Mouse (Mus musculus): ENCODE measurements around the gene Ccdc155. TPM values are rescaled to one million over a fixed set of nuclear protein-coding genes. Genes with fewer than 3 reads are reported as not detected.
"Not testable (repeated sequence)": the region's sequence is repeated elsewhere in the genome, so short reads cannot be mapped to it uniquely, and the experiment has no call there.

The Ccdc155 gene
- total RNA-seq, 2 experiments from 2014 or later, result 5.2 to 5.3 TPM

- intact Hi-C loops (cut with DNase I), result no loop called here
- no peak for DNase-seq (ENCODE audit: low spot score in 2 of 2)
Observed at GRCm38 (mm10) chr7:45193406-45193805, 11.3 kb downstream of the Ccdc155 start.

DNA sequence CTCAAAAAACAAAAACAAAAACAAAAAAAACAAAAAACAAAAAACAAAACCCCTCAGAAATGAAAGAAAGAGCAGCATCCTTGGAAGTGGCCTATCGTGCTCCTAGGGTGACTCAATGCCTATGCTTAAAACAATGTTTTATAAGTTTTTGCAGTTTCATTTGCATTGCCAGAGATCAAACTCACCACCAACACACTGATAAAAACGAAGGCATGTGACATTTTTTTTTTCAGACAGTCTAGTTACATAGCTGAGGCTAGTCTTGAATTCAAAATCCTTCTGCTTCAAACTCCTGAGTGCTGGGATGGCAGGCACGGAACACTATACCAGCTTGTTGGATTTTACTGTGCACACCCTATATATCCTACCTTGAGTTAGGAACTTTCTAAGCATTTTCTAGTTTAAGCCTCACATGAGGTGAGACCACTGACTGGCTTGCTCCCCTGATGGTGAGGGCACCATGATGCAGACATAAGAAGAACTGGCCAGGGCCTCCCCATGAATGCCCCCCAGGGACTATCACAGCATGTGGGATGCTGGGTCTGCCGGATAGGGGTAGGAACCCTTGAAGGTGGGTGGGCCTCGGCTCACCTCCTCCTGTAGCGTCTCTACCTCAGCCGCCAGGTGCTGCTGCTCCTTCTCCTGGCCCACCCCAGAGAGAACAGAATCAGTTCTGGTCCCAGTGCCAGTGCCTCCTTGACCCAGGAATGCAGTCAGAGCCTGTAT is 11.9 kb downstream of the Ccdc155 start:
- DNase-seq (ENCODE audit: low spot score in 2 of 2), result no peak
- intact Hi-C loops (cut with DNase I), result no loop called here

DNA sequence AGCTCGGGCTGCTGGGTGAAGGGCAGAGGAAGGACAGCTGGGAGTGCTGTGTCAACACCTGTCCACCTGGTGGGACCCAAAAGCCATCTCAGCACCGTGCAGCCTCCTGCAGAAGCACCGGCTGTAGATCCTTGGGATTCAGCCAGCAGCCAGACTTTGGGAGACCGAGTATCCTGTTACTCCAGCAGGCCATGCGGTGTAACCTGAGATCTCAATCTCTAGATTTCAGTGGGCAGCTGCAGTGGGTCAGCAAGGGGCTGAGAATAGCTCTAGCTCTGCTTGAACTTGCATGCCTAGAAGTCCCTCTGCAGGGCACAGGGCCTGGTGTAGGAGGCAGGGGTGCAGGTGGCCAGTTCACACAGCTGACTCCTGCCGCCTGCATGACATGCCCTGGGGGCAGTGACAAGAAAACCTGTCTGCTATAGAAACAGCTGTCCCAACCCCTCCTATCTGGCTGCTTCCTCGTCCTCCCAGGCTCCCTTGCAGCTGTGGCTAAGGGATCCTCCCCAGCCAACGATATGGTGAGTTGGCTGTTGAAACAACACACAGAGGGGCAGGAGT is 12.8 kb downstream of the Ccdc155 start:
- intact Hi-C loops (cut with DNase I), result no loop called here
- DNase-seq (ENCODE audit: low spot score in 2 of 2), result no peak

DNA sequence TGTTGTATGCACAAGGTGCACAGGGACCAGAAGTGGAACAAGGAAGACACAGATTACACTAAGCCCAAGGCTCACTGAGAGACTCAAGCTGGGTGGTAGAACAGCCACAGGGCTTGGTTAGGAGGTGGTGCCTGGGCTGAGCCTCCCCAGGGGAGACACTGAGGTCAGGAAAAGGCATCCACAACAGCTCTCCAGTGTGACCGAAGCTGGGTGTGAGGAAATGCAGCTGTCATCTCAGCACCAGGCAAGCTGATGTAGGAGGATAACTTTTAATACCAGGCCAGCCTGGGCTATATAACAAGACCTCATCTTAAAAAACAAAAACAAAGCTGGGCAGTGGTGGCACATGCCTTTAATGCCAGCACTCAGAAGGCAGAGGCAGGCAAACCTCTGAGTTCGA is 13.5 kb downstream of the Ccdc155 start:
- intact Hi-C loops (cut with DNase I), result no loop called here

GRCm38 (mm10) chr7:45190186-45190585 is 14.5 kb downstream of the Ccdc155 start:
- no peak for DNase-seq (ENCODE audit: low spot score in 2 of 2)
- intact Hi-C loops (cut with DNase I), result no loop called here

More for the DNA sequence above, 13.5 kb downstream of the Ccdc155 start:
- DNase-seq (ENCODE audit: low spot score in 2 of 2), result no peak

DNA sequence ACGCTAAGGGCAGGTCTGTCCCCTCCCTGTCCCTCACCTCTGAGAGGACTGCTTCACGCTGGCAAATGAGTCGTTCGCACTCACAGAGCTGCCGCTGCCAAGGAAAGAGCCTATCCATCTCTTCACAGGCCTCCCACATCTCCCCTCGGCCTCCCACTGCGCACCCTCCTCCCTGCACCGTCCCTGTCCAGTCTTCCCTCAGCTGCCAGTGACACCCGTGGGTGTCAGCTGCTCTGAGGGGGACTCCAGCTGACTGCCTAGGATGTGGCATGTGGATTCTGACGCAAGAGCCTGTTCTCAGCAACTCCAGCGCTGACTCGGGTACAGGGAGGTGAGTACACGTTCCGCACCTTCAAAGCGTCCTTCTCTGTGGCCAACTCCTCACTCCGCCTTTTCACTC is 15.1 kb downstream of the Ccdc155 start:
- intact Hi-C loops (cut with DNase I), result no loop called here
- DNase-seq (ENCODE audit: low spot score in 2 of 2), result peak in 1 of 2 experiments; percentile 88

DNA sequence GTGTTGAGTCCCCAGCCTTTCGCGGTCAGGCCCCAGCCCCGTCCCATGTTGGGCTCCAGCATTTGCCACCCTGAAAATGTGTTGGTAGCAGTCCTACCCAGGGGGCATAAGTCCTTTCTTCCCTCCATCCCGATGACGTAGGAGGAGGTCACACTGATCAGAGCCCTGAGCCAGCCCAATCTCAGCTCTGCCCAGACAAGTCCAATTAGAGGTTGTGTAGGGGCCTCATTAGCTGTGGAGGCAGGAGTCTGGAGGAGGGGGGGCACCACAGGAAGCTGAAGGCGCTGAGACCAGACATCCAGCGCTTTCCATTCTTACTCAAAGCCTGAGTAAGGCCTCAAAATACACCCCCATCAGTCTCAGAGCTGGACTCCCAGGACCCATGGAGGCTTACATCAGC is 18.8 kb downstream of the Ccdc155 start:
- intact Hi-C loops (cut with DNase I), result no loop called here
- DNase-seq (ENCODE audit: low spot score in 2 of 2), result no peak

GRCm38 (mm10) chr7:45183672-45184071 is 21.0 kb downstream of the Ccdc155 start:
- no peak for DNase-seq (ENCODE audit: low spot score in 2 of 2)
- intact Hi-C loops (cut with DNase I), result no loop called here

- intact Hi-C loops (cut with DNase I), result no loop called here
Observed at GRCm38 (mm10) chr7:45182606-45183005, 22.1 kb downstream of the Ccdc155 start.

DNA sequence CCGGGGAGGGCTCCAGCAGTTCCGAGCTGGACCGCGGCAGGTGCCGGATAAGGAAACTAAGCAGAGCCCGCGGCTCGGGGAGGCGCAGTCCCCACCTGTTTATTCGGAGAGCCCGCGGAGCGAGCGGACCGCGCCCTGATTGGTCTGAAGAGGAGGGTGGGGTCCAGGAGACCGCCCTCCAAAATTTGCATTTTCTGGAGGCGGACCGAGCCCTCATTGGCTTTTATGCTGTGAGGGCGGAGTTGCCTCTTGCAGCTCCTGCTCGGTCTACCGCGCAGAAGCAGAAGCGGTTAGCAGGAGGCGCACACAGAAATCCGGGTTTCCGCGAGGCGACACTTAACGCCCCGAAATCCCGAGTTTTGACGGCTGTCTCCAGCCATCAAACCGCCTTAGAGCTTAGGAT is 22.5 kb downstream of the Ccdc155 start:
- DNase-seq (ENCODE audit: low spot score in 2 of 2), result peak; percentile 83 to 95
- intact Hi-C loops (cut with DNase I), result no loop called here

More at GRCm38 (mm10) chr7:45182606-45183005, 22.1 kb downstream of the Ccdc155 start:
- no peak for DNase-seq (ENCODE audit: low spot score in 2 of 2)

DNA sequence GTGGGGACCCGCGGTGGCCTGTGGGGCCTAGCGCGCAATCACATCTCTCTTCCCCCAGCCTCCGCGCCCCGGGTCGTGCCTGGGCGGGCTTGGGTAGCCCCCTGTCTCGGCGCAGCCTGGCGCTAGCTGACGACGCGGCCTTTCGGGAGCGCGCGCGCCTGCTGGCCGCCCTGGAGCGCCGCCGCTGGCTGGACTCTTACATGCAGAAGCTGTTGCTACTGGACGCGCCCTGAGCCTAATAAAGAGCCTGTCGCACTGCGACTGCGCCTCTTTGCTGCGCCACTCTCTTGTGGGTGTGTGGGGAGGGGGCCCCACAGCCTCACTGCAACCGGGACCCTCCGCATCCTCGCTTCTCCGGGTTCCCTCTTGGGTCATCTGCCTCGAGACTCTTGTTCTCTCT is 23.2 kb downstream of the Ccdc155 start:
- intact Hi-C loops (cut with DNase I), result no loop called here
- no peak for DNase-seq (ENCODE audit: low spot score in 2 of 2)

GRCm38 (mm10) chr7:45180896-45181477 is 23.7 kb downstream of the Ccdc155 start, which contains the start of gene Pth2:
Gene Pth2 (plus strand): TSS chr7:45180995.
- intact Hi-C loops (cut with DNase I), result no loop called here
- DNase-seq (ENCODE audit: low spot score in 2 of 2), result no peak

- intact Hi-C loops (cut with DNase I), result no loop called here
- no peak for DNase-seq (ENCODE audit: low spot score in 2 of 2)
Observed at GRCm38 (mm10) chr7:45179469-45179868, 25.2 kb downstream of the Ccdc155 start, which contains the start of gene Gfy. Gene Gfy (minus strand): TSS chr7:45179569.

DNA sequence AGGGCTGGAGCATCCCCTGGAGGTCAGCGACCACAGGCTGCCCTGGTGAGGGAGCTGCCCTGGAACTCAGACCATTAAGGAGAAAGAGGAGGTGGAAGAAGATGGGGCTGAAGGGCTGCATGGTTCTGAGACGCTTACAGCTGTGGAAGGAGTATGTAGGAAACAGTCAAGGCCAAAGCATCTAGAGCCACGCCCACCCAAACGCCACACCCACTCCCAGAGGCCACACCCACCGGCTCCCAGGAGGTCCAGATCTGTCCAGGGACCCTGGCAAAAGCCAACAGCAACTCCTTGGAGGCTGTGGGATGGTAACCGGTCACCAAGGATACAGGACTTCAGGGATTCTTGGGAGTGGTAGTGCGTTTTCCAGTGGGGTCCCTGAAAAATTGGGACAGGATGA is 26.1 kb downstream of the Ccdc155 start:
- intact Hi-C loops (cut with DNase I), result no loop called here
- no peak for DNase-seq (ENCODE audit: low spot score in 2 of 2)

DNA sequence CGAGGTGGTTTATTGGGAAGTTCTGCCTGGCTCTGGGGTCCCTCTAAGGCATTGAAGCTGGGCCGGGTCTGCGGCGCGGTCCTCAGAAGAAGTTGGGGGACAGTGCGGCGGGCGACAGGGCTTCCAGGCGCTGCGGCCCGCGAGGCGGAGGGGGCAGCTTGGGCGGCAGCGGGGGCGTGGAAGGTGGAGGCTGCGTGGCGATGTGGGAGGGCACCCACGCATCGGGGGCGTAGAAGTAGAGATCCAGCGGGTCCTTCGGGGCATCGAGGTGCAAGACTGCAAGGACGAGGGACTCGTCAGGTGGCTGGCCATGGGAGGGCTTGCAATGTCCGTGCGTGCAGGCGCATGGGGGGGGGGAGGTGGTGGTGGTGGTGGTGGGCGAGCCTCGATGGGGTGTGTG is 28.3 kb downstream of the Ccdc155 start:
- DNase-seq (ENCODE audit: low spot score in 2 of 2), result peak; percentile 44 to 52
- intact Hi-C loops (cut with DNase I), result no loop called here

DNA sequence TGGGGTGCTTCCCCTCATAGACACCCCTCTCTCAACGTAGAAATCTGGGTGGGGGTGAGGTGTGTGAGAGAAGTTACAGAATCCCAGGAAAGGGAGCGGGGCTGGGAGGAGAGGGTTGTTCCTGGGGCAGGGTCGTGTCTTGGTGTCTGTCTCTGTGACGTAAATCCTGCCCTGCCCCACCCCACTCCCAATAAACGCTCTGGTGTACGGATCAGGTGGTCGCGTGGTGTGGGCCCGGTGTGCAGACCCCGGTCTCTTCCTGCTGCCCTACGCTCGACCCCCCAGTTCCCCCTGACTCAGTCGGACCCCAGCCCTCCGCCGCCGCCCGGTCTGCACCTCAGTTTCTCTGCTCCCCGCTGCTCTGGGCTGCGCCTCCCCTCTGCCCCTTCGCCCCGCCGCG is 28.8 kb downstream of the Ccdc155 start:
- intact Hi-C loops (cut with DNase I), result no loop called here

DNA sequence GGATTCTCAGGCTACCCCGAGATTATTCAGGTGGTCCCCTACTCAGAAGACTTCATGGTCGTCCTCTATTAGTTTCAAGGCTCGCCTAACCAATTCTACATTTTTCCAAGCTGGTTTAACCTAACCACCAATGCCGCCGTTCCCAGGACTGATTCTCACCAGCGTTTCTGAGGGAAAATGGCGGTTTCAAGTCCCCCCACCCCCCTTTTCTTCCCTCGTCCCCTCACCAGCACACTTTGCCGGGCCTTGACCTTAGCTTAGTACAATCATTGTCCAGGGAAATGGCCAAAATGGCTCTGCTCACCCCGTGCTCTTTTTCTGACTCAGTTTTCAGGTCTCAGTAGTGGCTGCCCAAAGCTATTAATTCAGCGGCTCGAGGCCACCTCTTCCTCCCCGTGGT is 29.3 kb downstream of the Ccdc155 start:
- DNase-seq (ENCODE audit: low spot score in 2 of 2), result no peak
- intact Hi-C loops (cut with DNase I), result no loop called here

More for the DNA sequence above, 28.8 kb downstream of the Ccdc155 start:
- no peak for DNase-seq (ENCODE audit: low spot score in 2 of 2)

- DNase-seq (ENCODE audit: low spot score in 2 of 2), result peak in 1 of 2 experiments; percentile 25
- intact Hi-C loops (cut with DNase I), result no loop called here
Observed at GRCm38 (mm10) chr7:45174567-45175280, 30.0 kb downstream of the Ccdc155 start.

- intact Hi-C loops (cut with DNase I); DNase-seq (ENCODE audit: low spot score in 2 of 2): not testable (repeated sequence)
Observed at GRCm38 (mm10) chr7:45173772-45174171, 30.9 kb downstream of the Ccdc155 start.

DNA sequence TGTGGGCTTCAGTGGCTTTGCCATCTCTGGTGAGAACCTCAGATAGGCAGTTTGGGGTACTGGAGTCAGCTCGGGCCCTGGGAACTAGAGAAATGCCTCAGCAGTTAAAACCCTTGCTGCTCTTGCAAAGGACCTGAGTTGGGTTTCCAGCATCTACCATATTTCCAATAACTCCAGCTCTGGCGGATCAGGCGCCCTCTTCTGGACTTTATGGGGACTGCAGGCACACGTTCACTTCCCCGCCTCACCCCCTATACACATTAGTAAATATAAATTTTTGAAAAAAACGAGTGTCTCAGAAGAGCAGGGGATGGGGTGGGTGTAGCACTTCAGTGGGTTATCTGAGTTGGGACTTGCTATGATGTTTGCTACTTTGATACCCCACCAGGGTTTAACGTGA is 31.7 kb downstream of the Ccdc155 start:
- DNase-seq (ENCODE audit: low spot score in 2 of 2), result no peak
- intact Hi-C loops (cut with DNase I), result no loop called here

All from left cerebral cortex, postnatal 25 days (tissue).